Mouse (Mus musculus): ENCODE measurements around the gene Ermap.

Ermap gene

GRCm38 (mm10) chr4:119183525-119183924 lies 6.3 kb downstream of the Ermap start:
- DNase-seq = no peak

- DNase-seq = no peak
These were observed 8.4 kb downstream of the Ermap start for GRCm38 (mm10) chr4:119181456-119181855.

GRCm38 (mm10) chr4:119180133-119180707 lies 9.6 kb downstream of the Ermap start:
- no peak for DNase-seq

- DNase-seq = peak; percentile 21 to 48
These were observed 11.5 kb downstream of the Ermap start for GRCm38 (mm10) chr4:119178331-119178730.

GRCm38 (mm10) chr4:119177702-119178101 lies 12.1 kb downstream of the Ermap start:
- no peak for DNase-seq

GRCm38 (mm10) chr4:119173851-119174453 lies 15.9 kb downstream of the Ermap start, which contains the start of gene Zfp691:
TSS of gene Zfp691 (minus strand) at chr4:119174195.
- DNase-seq = peak; percentile 93 to 96

- DNase-seq = peak in 1 of 2 experiments; percentile 33
These were observed 16.7 kb downstream of the Ermap start for GRCm38 (mm10) chr4:119172919-119173650.

- DNase-seq = peak; percentile 89 to 91
These were observed 22.1 kb downstream of the Ermap start for GRCm38 (mm10) chr4:119167663-119168062.

- DNase-seq = peak in 1 of 2 experiments; percentile 41
These were observed 22.7 kb downstream of the Ermap start for GRCm38 (mm10) chr4:119167068-119167467.

- DNase-seq = no peak
These were observed 23.9 kb downstream of the Ermap start for GRCm38 (mm10) chr4:119165916-119166315.

- no peak for DNase-seq
These were observed 26.8 kb downstream of the Ermap start for GRCm38 (mm10) chr4:119162990-119163389.

GRCm38 (mm10) chr4:119161358-119161757 lies 28.5 kb downstream of the Ermap start:
- DNase-seq = no peak

- no peak for DNase-seq
These were observed 31.9 kb downstream of the Ermap start for GRCm38 (mm10) chr4:119157891-119158290.

- peak; percentile 79 to 82 for DNase-seq
These were observed 32.6 kb downstream of the Ermap start for GRCm38 (mm10) chr4:119157186-119157585.

- no peak for DNase-seq
These were observed 41.1 kb downstream of the Ermap start for GRCm38 (mm10) chr4:119148741-119149140.

- no peak for DNase-seq
These were observed 42.5 kb downstream of the Ermap start for GRCm38 (mm10) chr4:119147347-119147746.

- DNase-seq = no peak
These were observed 43.0 kb downstream of the Ermap start for GRCm38 (mm10) chr4:119146816-119147215.

- DNase-seq = peak; percentile 82 to 84
These were observed 47.5 kb downstream of the Ermap start for GRCm38 (mm10) chr4:119142230-119142871.

GRCm38 (mm10) chr4:119141191-119141590 lies 48.6 kb downstream of the Ermap start:
- DNase-seq = no peak

- peak; percentile 41 to 46 for DNase-seq
These were observed 49.7 kb downstream of the Ermap start for GRCm38 (mm10) chr4:119140126-119140525.

GRCm38 (mm10) chr4:119138776-119139175 lies 51.0 kb downstream of the Ermap start:
- no peak for DNase-seq

GRCm38 (mm10) chr4:119138171-119138570 lies 51.6 kb downstream of the Ermap start:
- peak; percentile 88 to 93 for DNase-seq

GRCm38 (mm10) chr4:119137313-119137712 lies 52.5 kb downstream of the Ermap start:
- no peak for DNase-seq
